ENCODE assay signal across 19 mouse cellular contexts in genomic region chr1:79713081-79713480, GRCm38 (mm10). TPM values are rescaled to one million over a fixed set of nuclear protein-coding genes. Genes with fewer than 3 reads are reported as not detected.
DNase-seq lines count a peak whose midpoint lies in the region; ATAC-seq and TF ChIP-seq lines count a peak whose summit lies in the region.
"Had no signal": no experiment of that assay in that cellular context is flagged by ENCODE, and none has a peak within 500 bp of the region (broad histone marks: within the 10 kb centered on the region; RNA-seq: fewer than 3 reads in every experiment).

No protein-coding gene starts in this region.

- no peak for ATAC-seq in kidney, embryonic 14.5 days (ENCODE audit: low FRiP score, low TSS enrichment)
- ATAC-seq: forebrain, embryonic 16.5 days; hindbrain, embryonic 16.5 days had no signal

- H3K27me3 ChIP-seq in kidney, embryonic 14.5 days (ENCODE audit: control insufficient read depth, insufficient read depth, low read length): no peaks in the 10 kb centered on the region
- H3K27me3 ChIP-seq: embryonic facial prominence, embryonic 13.5 days; forebrain, embryonic 12.5 days; heart, embryonic 13.5 days; hindbrain, embryonic 12.5 days had no signal

- H3K36me3 ChIP-seq in kidney, embryonic 14.5 days (ENCODE audit: control insufficient read depth, insufficient read depth, low read length): peaks cover 10% of the 10 kb centered on the region; the same call in 1 of the 2 replicates
- peaks cover 19% of the 10 kb centered on the region for H3K36me3 ChIP-seq in ES-E14 (ENCODE audit: control insufficient read depth, insufficient read depth, low read length, poor library complexity, severe bottlenecking)
- H3K36me3 ChIP-seq: forebrain, embryonic 12.5 days had no signal

- peak; percentile 60 for DNase-seq in kidney, adult 11 months
- no peak for DNase-seq in kidney, postnatal 10 days
- DNase-seq in kidney, adult 9 months: peak; percentile 72
- DNase-seq in ES-E14 (ENCODE audit: low read depth, low spot score): no peak
- DNase-seq in spleen, adult 18-20 months: no peak
- DNase-seq: adrenal gland, postnatal 10 days; cerebellum, adult 11-12 months; cerebellum, adult 9-10 months; cerebellum, postnatal 36 days; gastrocnemius, postnatal 10 days; heart, adult 2 months; heart, postnatal 36 days had no signal

- H3K27ac ChIP-seq in kidney, embryonic 14.5 days (ENCODE audit: low read depth, low read length): no peak overlapping the region
- H3K27ac ChIP-seq in ES-E14 (ENCODE audit: insufficient read depth, low read depth, low read length, poor library complexity, severe bottlenecking): no peak overlapping the region
- H3K27ac ChIP-seq: embryonic facial prominence, embryonic 13.5 days; forebrain, embryonic 12.5 days; heart, adult 2 months; heart, embryonic 13.5 days; hindbrain, embryonic 12.5 days had no signal

- in situ Hi-C loops in ES-E14 (cut with MboI; ENCODE audit: low sequenced_read_pairs in 2 of 2, unreplicated experiment in 2 of 2): no loop called here

- H3K9me3 ChIP-seq in kidney, embryonic 14.5 days (ENCODE audit: control insufficient read depth, low read length): no peaks in the 10 kb centered on the region
- H3K9me3 ChIP-seq in ES-E14 (ENCODE audit: control insufficient read depth, insufficient read depth, low read depth, low read length): no peaks in the 10 kb centered on the region
- H3K9me3 ChIP-seq: embryonic facial prominence, embryonic 13.5 days; forebrain, embryonic 12.5 days; heart, embryonic 13.5 days; hindbrain, embryonic 12.5 days had no signal

- no peak overlapping the region for H3K9ac ChIP-seq in kidney, embryonic 14.5 days (ENCODE audit: low read depth, low read length)
- H3K9ac ChIP-seq in ES-E14 (ENCODE audit: insufficient read depth, low read depth, low read length, poor library complexity, severe bottlenecking): no peak overlapping the region
- H3K9ac ChIP-seq: embryonic facial prominence, embryonic 13.5 days; forebrain, embryonic 12.5 days; heart, embryonic 13.5 days; hindbrain, embryonic 12.5 days had no signal

- no peak overlapping the region for H3K4me2 ChIP-seq in kidney, embryonic 14.5 days (replicated peaks; ENCODE audit: low read depth, low read length)
- H3K4me2 ChIP-seq: embryonic facial prominence, embryonic 13.5 days; forebrain, embryonic 12.5 days; heart, embryonic 13.5 days; hindbrain, embryonic 12.5 days had no signal

- H3K4me1 ChIP-seq in kidney, embryonic 14.5 days (ENCODE audit: control insufficient read depth, insufficient read depth, low read length): no peaks in the 10 kb centered on the region
- no peaks in the 10 kb centered on the region for H3K4me1 ChIP-seq in ES-E14 (ENCODE audit: control insufficient read depth in 2 of 2, insufficient read depth in 2 of 2, low read length in 2 of 2, poor library complexity in 1 of 2)
- H3K4me1 ChIP-seq: forebrain, embryonic 12.5 days; hindbrain, embryonic 12.5 days had no signal

- no peak overlapping the region for H3K4me3 ChIP-seq in kidney, embryonic 14.5 days (ENCODE audit: low read length)
- no peak overlapping the region for H3K4me3 ChIP-seq in ES-E14 (ENCODE audit: insufficient read depth in 1 of 2, low read depth in 1 of 2, low read length in 2 of 2, poor library complexity in 1 of 2, severe bottlenecking in 1 of 2)
- H3K4me3 ChIP-seq: embryonic facial prominence, embryonic 13.5 days; forebrain, embryonic 12.5 days; heart, adult 2 months; heart, embryonic 13.5 days; hindbrain, embryonic 12.5 days had no signal

- WGBS in kidney, embryonic 14.5 days: 90% methylated on average over 5 of the region's 5 CpGs

TF ChIP-seq in ES-E14, 5 proteins besides CTCF, POLR2A, EP300 and RAD21:
- TF ChIP-seq MAFK (IDR thresholded peaks at IDR 0.05; ENCODE audit: insufficient read depth, low read depth, low read length) (peak; percentile 80), HCFC1 (IDR thresholded peaks at IDR 0.05; ENCODE audit: borderline replicate concordance, insufficient read depth, low read length) (no peak)

RNA-seq across cellular contexts. Expression of gene Ap1s3, which starts 41.3 kb away (rescaled TPM):
- polyA plus RNA-seq in kidney, embryonic 14.5 days (2014; fragmentation: Nextera tagmentation; extraction: Ambion mirVana): 0.92 and 2.0 TPM in 2 replicates
- 1.7 and 4.7 TPM in 2 replicates for total RNA-seq in ES-E14 (2012; rRNA removed)
- polyA plus RNA-seq: forebrain, embryonic 16.5 days had no signal

Comparison
In these comparisons a context has a peak if more than half of its experiments do, and no peak if none do; other contexts are left out.
1. DNase-seq: peak in kidney, adult 11 months (single experiment) and kidney, adult 9 months (single experiment); none in kidney, postnatal 10 days (single experiment), ES-E14 (single experiment) and spleen, adult 18-20 months (0 of 2).